Mouse (Mus musculus) heart, embryonic 10.5 days (tissue): Measurements from ENCODE around the gene Pax7. TPM values are rescaled to one million over a fixed set of nuclear protein-coding genes. Genes with fewer than 3 reads are reported as not detected.

ENCODE experiments used
- DNase-seq: peaks from one replicate; pipeline ENCODE4 v3.0.0-alpha.2; 2017; ENCODE audit warnings: low spot score
- H3K27ac ChIP-seq: fragments of 300-500 bp; sonication (generic); 2 replicates; pipeline ENCODE4 v1.5.1; 2016; ENCODE audit warnings: mild to moderate bottlenecking
- H3K27me3 ChIP-seq: fragments of 300-500 bp; sonication (generic); 2 replicates; pipeline ENCODE4 v1.6.1; 2016; ENCODE audit warnings: mild to moderate bottlenecking; ENCODE audit not compliant: poor library complexity, insufficient read depth, severe bottlenecking
- H3K36me3 ChIP-seq: fragments of 300-500 bp; sonication (generic); 2 replicates; pipeline ENCODE4 v1.6.1; 2016; ENCODE audit warnings: mild to moderate bottlenecking, moderate library complexity
- H3K4me1 ChIP-seq: fragments of 300-500 bp; sonication (generic); 2 replicates; pipeline ENCODE4 v1.6.1; 2016; ENCODE audit warnings: mild to moderate bottlenecking
- H3K4me3 ChIP-seq: fragments of 300-500 bp; sonication (generic); 2 replicates; pipeline ENCODE4 v1.5.1; 2016; ENCODE audit warnings: mild to moderate bottlenecking, moderate library complexity
- H3K9me3 ChIP-seq: fragments of 300-500 bp; sonication (generic); 2 replicates; pipeline ENCODE4 v1.6.1; 2016; ENCODE audit warnings: mild to moderate bottlenecking, moderate library complexity
- WGBS: fragments of 180-500 bp; shearing (Covaris S2); methylation state at CpG from one replicate; pipeline ENCODE4 v1.1.7; 2016; 5-methylcytosine and 5-hydroxymethylcytosine counted together
- polyA plus RNA-seq: library from polyadenylated mRNA; unstranded; fragments of >200 nt; fragmentation: Nextera tagmentation; extraction: Ambion mirVana; gene quantifications from 2 replicates; pipeline ENCODE4 v1.2.1, GENCODE M21; 2016

The Pax7 gene
- polyA plus RNA-seq, 1 experiment from 2014 or later: 0.03 TPM

- 38% methylated on average over 25 of the region's 25 CpGs for WGBS
- H3K4me1 ChIP-seq: peaks cover 6% of the 10 kb centered on the region; the same call in 1 of the 2 replicates
- no peak overlapping the region for H3K4me3 ChIP-seq
- H3K27ac ChIP-seq: no peak overlapping the region
- no peaks in the 10 kb centered on the region for H3K9me3 ChIP-seq
- DNase-seq: no peak
- H3K27me3 ChIP-seq: peaks cover 80% of the 10 kb centered on the region
- H3K36me3 ChIP-seq: no peaks in the 10 kb centered on the region
Observed at GRCm38 (mm10) chr4:139710467-139711334, 122.6 kb downstream of the Pax7 start.

GRCm38 (mm10) chr4:139705986-139706385 lies 127.3 kb downstream of the Pax7 start:
- Histone ChIP-seq H3K27ac (no peak overlapping the region), H3K4me1 (no peaks in the 10 kb centered on the region), H3K9me3 (no peaks in the 10 kb centered on the region), H3K27me3 (peaks cover 66% of the 10 kb centered on the region), H3K4me3 (no peak overlapping the region), H3K36me3 (no peaks in the 10 kb centered on the region)
- WGBS: 76% methylated on average over 5 of the region's 5 CpGs
- no peak for DNase-seq

- 77% methylated on average over 11 of the region's 11 CpGs for WGBS
- no peak overlapping the region for H3K4me3 ChIP-seq
- DNase-seq: no peak
Observed at GRCm38 (mm10) chr4:139703468-139703867, 129.9 kb downstream of the Pax7 start.

GRCm38 (mm10) chr4:139702914-139703313 lies 130.4 kb downstream of the Pax7 start:
- 43% methylated on average over 4 of the region's 4 CpGs for WGBS
- no peak overlapping the region for H3K4me3 ChIP-seq
- H3K9me3 ChIP-seq: no peaks in the 10 kb centered on the region
- H3K4me1 ChIP-seq: peaks cover under 1% of the 10 kb centered on the region; the same call in 1 of the 2 replicates
- peaks cover 71% of the 10 kb centered on the region for H3K27me3 ChIP-seq
- H3K27ac ChIP-seq: no peak overlapping the region
- DNase-seq: no peak
- no peaks in the 10 kb centered on the region for H3K36me3 ChIP-seq

More at GRCm38 (mm10) chr4:139703468-139703867, 129.9 kb downstream of the Pax7 start:
- H3K36me3 ChIP-seq: no peaks in the 10 kb centered on the region
- peaks cover 66% of the 10 kb centered on the region for H3K27me3 ChIP-seq
- H3K9me3 ChIP-seq: no peaks in the 10 kb centered on the region
- H3K4me1 ChIP-seq: no peaks in the 10 kb centered on the region
- no peak overlapping the region for H3K27ac ChIP-seq

- no peak for DNase-seq
- H3K4me1 ChIP-seq: peaks cover 5% of the 10 kb centered on the region; the same call in 1 of the 2 replicates
- H3K36me3 ChIP-seq: no peaks in the 10 kb centered on the region
- peaks cover 74% of the 10 kb centered on the region for H3K27me3 ChIP-seq
- H3K4me3 ChIP-seq: no peak overlapping the region
- no peaks in the 10 kb centered on the region for H3K9me3 ChIP-seq
- no peak overlapping the region for H3K27ac ChIP-seq
- 62% methylated on average over 8 of the region's 8 CpGs for WGBS
Observed at GRCm38 (mm10) chr4:139698602-139699001, 134.7 kb downstream of the Pax7 start.

- Histone ChIP-seq H3K4me1 (peaks cover 5% of the 10 kb centered on the region; the same call in 1 of the 2 replicates), H3K36me3 (no peaks in the 10 kb centered on the region), H3K4me3 (no peak overlapping the region), H3K9me3 (no peaks in the 10 kb centered on the region), H3K27ac (no peak overlapping the region), H3K27me3 (peaks cover 79% of the 10 kb centered on the region)
- no peak for DNase-seq
- 8% methylated on average over 9 of the region's 9 CpGs for WGBS
Observed at GRCm38 (mm10) chr4:139697755-139698154, 135.6 kb downstream of the Pax7 start.

- 44% methylated on average over 5 of the region's 5 CpGs for WGBS
- Histone ChIP-seq H3K9me3 (no peaks in the 10 kb centered on the region), H3K27ac (no peak overlapping the region), H3K4me1 (peaks cover 5% of the 10 kb centered on the region; the same call in 1 of the 2 replicates), H3K36me3 (no peaks in the 10 kb centered on the region), H3K27me3 (peaks cover 89% of the 10 kb centered on the region), H3K4me3 (no peak overlapping the region)
- DNase-seq: no peak
Observed at GRCm38 (mm10) chr4:139693315-139693714, 140.0 kb downstream of the Pax7 start.

- WGBS: 38% methylated on average over 7 of the region's 7 CpGs
Observed at GRCm38 (mm10) chr4:139689627-139690269, 143.6 kb downstream of the Pax7 start.

GRCm38 (mm10) chr4:139688058-139688457 lies 145.3 kb downstream of the Pax7 start:
- no peaks in the 10 kb centered on the region for H3K4me1 ChIP-seq
- 68% methylated on average over 9 of the region's 9 CpGs for WGBS
- H3K36me3 ChIP-seq: no peaks in the 10 kb centered on the region
- peaks cover 67% of the 10 kb centered on the region for H3K27me3 ChIP-seq
- no peak overlapping the region for H3K4me3 ChIP-seq
- H3K9me3 ChIP-seq: no peaks in the 10 kb centered on the region
- no peak for DNase-seq
- H3K27ac ChIP-seq: no peak overlapping the region

More at GRCm38 (mm10) chr4:139689627-139690269, 143.6 kb downstream of the Pax7 start:
- Histone ChIP-seq H3K36me3 (no peaks in the 10 kb centered on the region), H3K27me3 (peaks cover 84% of the 10 kb centered on the region), H3K4me1 (no peaks in the 10 kb centered on the region), H3K27ac (no peak overlapping the region), H3K4me3 (no peak overlapping the region), H3K9me3 (no peaks in the 10 kb centered on the region)
- DNase-seq: no peak

Other genes with a start within 250 kb of the Pax7 start
- gene Gm21969, start 230.3 kb downstream of the Pax7 start, polyA plus RNA-seq: not detected in 2 replicates
- 28.0 and 28.3 TPM in 2 replicates for gene Aldh4a1, start 210.7 kb downstream of the Pax7 start, polyA plus RNA-seq
- not detected in 2 replicates for gene Tas1r2, start 180.0 kb downstream of the Pax7 start, polyA plus RNA-seq
- 0.06 and 0.09 TPM in 2 replicates for gene Klhdc7a, start 134.5 kb upstream of the Pax7 start, polyA plus RNA-seq